Mouse (Mus musculus) cerebellum, postnatal 10 days (tissue): ENCODE results near the gene Olfr1294.

ENCODE experiments used
- DNase-seq, 2 experiments: peaks; one replicate each; pipeline ENCODE4 v3.0.0; 2021; ENCODE audit warnings: mixed read lengths in 2 of 2

The Olfr1294 gene

GRCm38 (mm10) chr2:111540191-111540590 lies at the start of gene Olfr1294:
TSS of gene Olfr1294 (minus strand) at chr2:111540291.
- DNase-seq, result no peak

GRCm38 (mm10) chr2:111569581-111569980 lies 29.5 kb upstream of the Olfr1294 start, which contains the start of gene Olfr1295:
TSS of gene Olfr1295 (minus strand) at chr2:111569681.
- no peak for DNase-seq

GRCm38 (mm10) chr2:111524903-111525302 lies 15.2 kb downstream of the Olfr1294 start, which contains the start of gene Olfr1293-ps:
TSS of gene Olfr1293-ps (plus strand) at chr2:111525203.
- no peak for DNase-seq

- DNase-seq, result no peak
Observed at GRCm38 (mm10) chr2:111517451-111517850, 22.6 kb downstream of the Olfr1294 start.

- DNase-seq, result no peak
Observed at GRCm38 (mm10) chr2:111496880-111497279, 43.2 kb downstream of the Olfr1294 start, which contains the start of gene Olfr1291-ps1. TSS of gene Olfr1291-ps1 (plus strand) at chr2:111497180.

GRCm38 (mm10) chr2:111493729-111494128 lies 46.4 kb downstream of the Olfr1294 start, which contains the start of gene Olfr1290:
TSS of gene Olfr1290 (minus strand) at chr2:111493829.
- DNase-seq, result no peak
